Mouse (Mus musculus) urinary bladder, postnatal 25 days (tissue): ENCODE results near the gene Opn4.

Experiments used
- DNase-seq: peaks from one replicate; pipeline ENCODE4 v3.0.0; 2022; ENCODE audit warnings: low spot score

The Opn4 gene

DNA sequence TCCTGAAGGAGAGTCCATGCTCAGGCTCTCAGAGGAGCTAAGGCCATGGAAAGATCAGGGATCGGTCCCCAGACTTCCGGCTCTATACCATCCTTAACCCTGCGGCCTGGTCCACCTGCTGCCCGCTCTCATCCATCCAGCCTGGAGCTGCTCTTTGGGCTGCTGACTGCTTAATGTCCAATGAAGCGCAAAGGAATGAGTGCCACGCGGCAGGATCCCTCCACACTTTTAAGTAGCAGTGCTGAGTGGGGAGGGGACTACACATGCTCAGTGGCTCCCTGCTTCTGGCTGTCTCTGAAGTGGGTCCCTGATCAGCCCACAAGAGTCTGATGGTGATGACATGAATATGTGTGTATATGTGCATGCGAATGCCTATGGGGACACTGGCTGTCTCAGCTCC is at the start of gene Opn4:
Opn4 (minus strand) TSS at position 202 of the 400 bp plus-strand sequence.
- DNase-seq = no peak

- no peak for DNase-seq
Measured at GRCm38 (mm10) chr14:34647870-34648475, 48.0 kb upstream of the Opn4 start.

DNA sequence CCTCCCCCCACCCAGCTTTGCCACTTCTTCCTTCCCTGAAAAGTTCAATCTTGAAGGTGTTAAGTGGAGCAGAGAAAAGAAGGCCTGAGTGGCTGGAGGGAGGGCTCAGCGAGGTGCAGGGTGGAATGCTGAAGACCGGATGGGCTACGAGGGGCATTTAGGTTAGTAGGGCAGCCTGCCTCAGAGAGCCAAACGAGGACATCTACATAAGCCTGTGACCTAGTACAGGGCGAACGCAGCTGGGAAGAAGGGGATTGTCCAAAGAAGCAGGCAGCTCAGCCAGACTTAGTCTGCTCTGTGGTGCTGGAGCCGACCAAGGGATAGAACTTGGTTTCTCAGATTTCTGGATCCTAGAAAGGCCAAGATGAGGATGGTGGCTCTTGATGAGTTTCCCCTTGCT is 44.2 kb upstream of the Opn4 start:
- DNase-seq = no peak

DNA sequence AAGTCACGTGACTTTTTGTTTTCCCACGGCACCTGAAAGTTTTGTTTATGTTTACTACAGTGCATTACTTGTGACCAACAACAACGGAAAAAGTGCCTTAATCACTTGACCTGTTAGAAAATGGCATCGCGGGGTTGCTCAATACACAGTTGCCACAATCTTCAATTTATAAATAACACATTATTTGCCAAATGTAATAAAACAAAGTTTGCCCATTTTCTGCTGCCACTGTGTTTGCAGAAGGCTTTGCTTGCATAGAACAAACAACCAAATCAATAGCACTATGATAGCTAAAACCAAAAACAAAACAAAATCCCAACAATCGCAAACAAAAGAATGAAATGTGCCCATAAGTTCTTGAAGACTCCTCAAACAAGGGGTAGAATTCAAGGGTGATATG is 35.8 kb upstream of the Opn4 start:
- DNase-seq = no peak

DNA sequence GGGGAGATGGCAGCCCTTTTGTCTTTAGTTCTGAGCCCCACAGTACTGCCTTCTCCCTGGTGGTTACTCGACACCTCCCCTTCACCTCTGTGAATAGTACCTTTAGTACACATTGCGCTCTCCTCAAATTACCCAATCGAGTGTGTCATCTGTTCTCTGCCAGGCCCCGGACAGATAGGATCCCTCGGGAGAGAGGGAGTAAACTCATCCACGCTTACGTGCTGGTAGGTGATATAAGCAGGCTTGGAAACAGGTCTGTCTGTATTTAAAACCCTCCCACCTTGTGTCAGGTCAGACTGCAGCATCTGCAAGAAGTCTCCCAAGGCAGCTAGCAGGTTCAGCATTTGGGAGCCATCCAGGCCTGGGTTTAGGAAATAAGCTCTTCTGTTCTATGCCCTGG is 35.2 kb upstream of the Opn4 start:
- DNase-seq = no peak

- no peak for DNase-seq
Measured at GRCm38 (mm10) chr14:34632722-34633448, 32.9 kb upstream of the Opn4 start.

DNA sequence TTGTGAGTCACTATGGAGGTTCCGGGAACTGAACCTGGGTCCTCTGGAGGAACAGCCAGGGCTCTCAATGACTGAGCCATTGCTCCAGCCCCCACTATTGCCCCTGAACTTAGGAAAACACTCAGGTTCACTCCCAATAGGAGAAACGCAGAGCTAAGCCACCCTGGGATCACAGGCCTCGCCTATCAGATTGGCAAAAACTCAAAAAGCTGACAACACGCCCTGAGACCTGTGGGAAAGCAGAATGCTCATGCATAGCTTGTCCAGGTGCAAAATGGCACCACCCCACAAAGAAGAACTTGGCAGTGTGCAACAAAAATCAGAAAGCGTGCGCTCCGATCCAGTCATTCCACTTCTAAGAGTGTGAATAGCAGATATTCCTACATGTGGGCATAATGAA is 26.9 kb upstream of the Opn4 start:
- no peak for DNase-seq

DNA sequence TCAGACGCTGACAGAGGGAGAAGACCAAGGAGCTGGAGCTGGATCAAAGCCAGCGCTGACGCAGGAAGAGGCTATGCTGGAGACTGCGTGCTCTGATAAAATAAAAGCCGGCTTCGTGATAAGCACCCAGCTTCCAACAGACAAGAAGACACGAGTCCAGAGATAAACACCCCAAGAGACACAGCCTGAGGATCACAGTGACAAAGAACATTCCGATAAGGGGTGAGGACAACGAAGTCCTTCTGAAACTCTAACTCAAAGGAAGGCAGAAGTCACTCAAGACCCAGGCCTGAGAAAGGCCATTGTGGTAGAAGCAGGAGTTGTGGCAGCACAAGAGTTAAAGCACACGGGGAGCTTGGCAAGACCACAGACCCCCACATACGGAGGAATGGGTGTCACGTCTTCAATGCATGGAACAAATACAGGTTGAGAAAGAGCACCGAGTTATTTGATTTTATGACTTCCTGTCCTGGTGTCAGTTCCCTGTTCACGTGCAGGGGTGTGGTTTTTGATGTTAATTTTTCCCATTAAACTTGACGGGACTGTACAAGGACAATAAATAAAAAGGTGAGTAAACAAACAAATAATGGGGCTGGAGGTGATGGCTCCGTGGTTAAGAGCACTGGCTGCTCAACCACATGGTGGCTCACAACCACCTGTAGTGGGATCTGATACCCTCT is 23.7 kb upstream of the Opn4 start:
- no peak for DNase-seq

GRCm38 (mm10) chr14:34623074-34623473 is 23.1 kb upstream of the Opn4 start:
- DNase-seq = no peak

DNA sequence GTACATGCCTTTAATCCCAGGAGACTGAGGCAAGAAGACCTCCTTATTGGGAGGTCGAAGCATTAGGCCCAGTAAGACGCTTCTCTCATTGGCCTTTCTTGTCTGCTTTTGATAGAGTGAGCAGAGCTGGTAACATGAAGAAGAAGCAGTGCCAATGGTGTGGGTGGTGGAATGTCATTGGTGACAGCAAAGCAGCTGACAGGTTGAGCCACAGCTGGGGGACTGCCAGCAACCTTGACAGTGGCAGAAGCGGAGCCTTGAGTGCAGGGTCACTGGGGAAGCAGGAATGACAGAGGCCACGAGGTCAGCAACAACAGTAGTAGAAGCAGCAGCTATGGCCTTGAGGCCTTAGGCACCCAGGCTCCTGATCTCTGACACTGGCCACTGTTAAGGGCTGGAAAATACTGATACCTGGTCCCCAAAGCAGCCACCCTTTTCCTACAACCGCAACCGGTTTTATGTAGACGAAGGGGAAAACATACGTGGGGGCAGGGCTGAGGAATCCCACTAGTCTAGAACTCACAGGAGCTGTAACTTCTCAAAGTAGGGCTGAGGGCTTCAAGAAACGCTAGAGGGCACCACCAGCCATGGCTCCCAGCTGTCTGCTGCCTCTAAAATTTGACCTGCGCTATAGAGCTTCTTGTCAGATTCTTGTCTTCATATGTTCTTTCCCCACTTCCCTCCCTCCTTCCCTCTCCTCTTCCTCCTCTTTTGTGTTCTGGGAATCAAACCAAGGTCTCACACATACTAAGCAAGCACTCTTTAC is 20.9 kb upstream of the Opn4 start:
- peak; percentile 34 for DNase-seq

DNA sequence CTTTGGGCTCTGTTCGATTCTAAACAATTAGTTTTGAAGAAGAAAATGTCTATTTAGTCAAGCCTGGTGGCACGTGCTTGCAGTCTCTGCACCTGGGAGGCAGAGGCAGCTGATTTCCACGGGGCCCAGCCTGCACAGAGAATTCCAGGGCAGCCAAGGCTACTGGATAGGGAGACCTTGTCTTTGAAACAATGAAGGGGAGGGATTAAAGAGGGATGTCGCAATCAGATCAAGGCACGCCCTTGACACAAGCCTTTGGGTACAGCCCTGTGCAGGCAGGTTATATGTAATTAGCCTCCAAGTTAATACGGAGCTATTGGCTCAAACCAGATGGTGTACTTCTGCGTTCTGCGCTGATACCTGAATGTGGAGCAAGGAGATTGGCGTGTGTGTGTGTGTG is 18.9 kb upstream of the Opn4 start:
- no peak for DNase-seq

DNA sequence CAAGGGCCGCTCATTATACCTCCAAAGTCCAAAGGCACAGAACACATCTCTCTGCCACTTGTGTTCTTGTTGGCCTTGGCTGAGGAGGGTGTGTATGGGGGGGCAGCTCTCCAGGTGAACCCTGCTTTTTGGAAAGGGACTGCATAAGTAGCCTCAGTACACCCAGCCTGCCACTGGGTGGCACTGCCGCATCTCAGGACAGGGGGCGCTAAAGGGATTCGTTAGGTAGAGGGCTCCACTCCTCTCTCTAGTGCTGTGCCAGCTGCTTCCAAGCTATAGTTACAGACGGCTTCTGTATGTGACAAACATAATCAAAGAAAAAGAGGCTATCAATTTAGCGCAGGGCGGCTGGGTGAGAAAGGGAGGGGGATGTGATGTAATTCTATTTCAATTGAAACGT is 16.9 kb upstream of the Opn4 start:
- peak; percentile 79 for DNase-seq

- DNase-seq = no peak
Measured at GRCm38 (mm10) chr14:34615625-34616024, 15.7 kb upstream of the Opn4 start.

GRCm38 (mm10) chr14:34615082-34615481 is 15.1 kb upstream of the Opn4 start:
- DNase-seq = no peak

GRCm38 (mm10) chr14:34614551-34614950 is 14.6 kb upstream of the Opn4 start:
- no peak for DNase-seq

- DNase-seq = no peak
Measured at GRCm38 (mm10) chr14:34613523-34613922, 13.6 kb upstream of the Opn4 start.

GRCm38 (mm10) chr14:34612222-34612621 is 12.3 kb upstream of the Opn4 start:
- no peak for DNase-seq

DNA sequence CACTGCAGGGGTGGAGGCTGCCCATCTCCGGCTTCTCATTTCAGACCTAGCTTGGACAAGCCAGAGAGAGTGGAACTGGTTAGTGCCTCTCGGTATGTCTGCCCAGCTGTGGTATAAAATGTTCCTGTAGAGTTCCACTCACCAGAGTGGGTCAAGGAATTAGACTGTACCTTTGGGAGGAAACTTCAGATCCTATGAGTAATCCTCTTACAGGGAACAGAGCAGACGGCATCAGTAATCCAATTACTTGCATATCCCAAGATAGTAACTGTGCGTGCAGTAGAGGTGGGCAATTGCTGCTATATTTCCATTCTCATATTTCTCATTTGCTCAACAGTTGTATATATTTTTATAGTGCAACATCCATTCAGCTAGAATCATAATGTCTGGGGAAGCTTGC is 11.6 kb upstream of the Opn4 start:
- no peak for DNase-seq

DNA sequence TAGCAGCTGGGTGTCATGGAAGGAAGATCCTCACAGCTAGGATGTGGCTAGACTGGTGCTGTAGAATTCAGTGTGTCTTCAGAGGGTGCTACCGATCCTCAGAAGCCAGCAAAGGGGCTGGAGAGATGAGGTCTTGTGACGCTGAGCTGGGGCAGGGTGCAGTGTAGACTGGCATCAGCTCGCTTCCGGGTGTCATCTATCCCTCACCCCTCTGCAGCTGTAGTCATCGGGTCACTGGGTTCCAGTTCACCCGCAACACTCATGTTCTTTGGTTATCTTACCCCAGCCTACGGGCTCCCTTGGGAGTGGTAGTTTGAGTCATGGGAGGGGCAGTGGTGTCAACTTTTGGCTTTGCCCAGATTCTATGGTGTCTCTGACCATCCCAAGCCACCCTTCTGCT is 2.0 kb upstream of the Opn4 start:
- no peak for DNase-seq

GRCm38 (mm10) chr14:34595596-34596255 is 4.2 kb downstream of the Opn4 start:
- no peak for DNase-seq

- DNase-seq = no peak
Measured at GRCm38 (mm10) chr14:34591741-34592535, 8.0 kb downstream of the Opn4 start.
